In the genomic region with DNA sequence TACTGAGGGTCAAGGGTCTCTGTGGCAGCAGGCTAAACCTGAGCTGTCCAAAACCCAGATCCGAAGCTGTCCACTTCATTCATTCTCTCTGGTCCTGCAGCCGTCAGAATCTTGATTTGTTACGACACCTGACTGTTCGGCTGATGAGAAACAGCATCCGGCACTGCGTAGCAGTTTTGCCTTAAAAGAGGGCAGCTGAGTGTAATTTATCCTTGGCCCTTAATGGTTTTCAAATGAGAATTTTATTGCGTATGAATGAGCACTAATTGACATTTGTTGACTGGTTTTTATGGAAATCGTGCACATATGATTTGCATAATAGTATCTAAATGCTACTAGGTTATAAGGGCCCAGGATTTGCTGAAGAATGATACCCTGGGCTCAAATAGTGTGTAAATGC, we compare ENCODE assay signal across 14 mouse cellular contexts. TPM values are rescaled to one million over a fixed set of nuclear protein-coding genes. Genes with fewer than 3 reads are reported as not detected.
"Had no signal": no experiment of that assay in that cellular context is flagged by ENCODE, and none has a peak within 500 bp of the region (broad histone marks: within the 10 kb centered on the region; RNA-seq: fewer than 3 reads in every experiment).

No protein-coding gene starts in this region.

- H3K4me2 ChIP-seq: liver, embryonic 11.5 days; liver, embryonic 15.5 days; midbrain, embryonic 12.5 days had no signal

- H3K4me1 ChIP-seq: liver, embryonic 15.5 days had no signal

- H3K36me3 ChIP-seq: limb, embryonic 10.5 days; liver, embryonic 15.5 days; midbrain, embryonic 12.5 days had no signal

- H3K9me3 ChIP-seq: limb, embryonic 10.5 days; liver, embryonic 15.5 days; midbrain, embryonic 12.5 days had no signal

- H3K4me3 ChIP-seq: left cerebral cortex, adult 2 months; limb, embryonic 10.5 days; liver, embryonic 15.5 days; midbrain, embryonic 12.5 days had no signal

- DNase-seq: kidney, adult 8-10 months; kidney, postnatal 25 days; lung, adult 2 months; lung, postnatal 36 days; right cerebral cortex, adult 18-20 months; right cerebral cortex, postnatal 25 days; thymus, postnatal 36 days had no signal

- H3K9ac ChIP-seq: liver, embryonic 15.5 days; midbrain, embryonic 12.5 days had no signal

- H3K27me3 ChIP-seq: liver, embryonic 15.5 days had no signal

- H3K27ac ChIP-seq: left cerebral cortex, adult 2 months; limb, embryonic 10.5 days; liver, embryonic 15.5 days had no signal

- ATAC-seq: lung, postnatal 0 days had no signal

RNA-seq across cellular contexts. Expression of a gene that starts 21.0 kb away (rescaled TPM):
- total RNA-seq: megakaryocyte, adult 5-6 weeks had no signal
- polyA plus RNA-seq: liver, embryonic 11.5 days; liver, embryonic 15.5 days had no signal
